Mouse (Mus musculus): ENCODE measurements at regions not wholly inside any gene's neighbourhood (a gene's known extent, or its start where the extent isn't known, plus 50 kb on each side); places are given as distances from the start of the nearest gene placed in this dataset.

DNA sequence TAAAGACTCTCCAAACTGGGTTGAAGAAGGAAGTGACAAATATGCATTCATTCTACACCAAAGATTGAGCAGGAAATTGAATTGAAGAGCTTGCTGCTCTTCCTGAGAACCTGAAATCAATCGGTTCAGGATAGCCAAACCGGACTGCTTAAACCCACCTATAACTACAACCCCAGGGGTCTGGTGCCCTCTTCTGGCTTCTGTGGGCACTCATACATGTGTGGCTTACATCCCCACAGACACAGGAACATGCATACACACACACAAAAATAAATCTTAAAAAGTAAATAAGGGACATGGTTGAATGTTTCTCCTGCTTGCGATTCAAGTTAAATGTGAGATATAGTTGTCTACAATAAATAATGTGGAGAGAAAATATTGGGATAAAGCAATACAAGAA, 244.7 kb upstream of the Noct start:
- Histone ChIP-seq H3K27ac (no peak overlapping the region), H3K9ac (ENCODE audit: low read depth, low read length) (no peak overlapping the region), H3K27me3 (ENCODE audit: insufficient read depth, low read length) (no peaks in the 10 kb centered on the region), H3K36me3 (ENCODE audit: insufficient read depth, low read length) (no peaks in the 10 kb centered on the region), H3K9me3 (replicated peaks; ENCODE audit: low read length) (no peaks in the 10 kb centered on the region), H3K4me2 (ENCODE audit: low read length) (no peak overlapping the region), H3K4me1 (replicated peaks; ENCODE audit: insufficient read depth, low read length) (peaks cover 11% of the 10 kb centered on the region; the same call in 1 of the 2 replicates), H3K4me3 (replicated peaks; ENCODE audit: low read depth, low read length) (no peak overlapping the region)
- WGBS, result 73% methylated on average over 3 of the region's 3 CpGs
- peak; percentile 40; the same call in 1 of the 2 replicates for TF ChIP-seq CTCF (IDR thresholded peaks at IDR 0.05; ENCODE audit: low read depth)
- ATAC-seq (replicated peaks; ENCODE audit: low FRiP score, low read depth) (no peak), DNase-seq (ENCODE audit: low spot score) (no peak)

DNA sequence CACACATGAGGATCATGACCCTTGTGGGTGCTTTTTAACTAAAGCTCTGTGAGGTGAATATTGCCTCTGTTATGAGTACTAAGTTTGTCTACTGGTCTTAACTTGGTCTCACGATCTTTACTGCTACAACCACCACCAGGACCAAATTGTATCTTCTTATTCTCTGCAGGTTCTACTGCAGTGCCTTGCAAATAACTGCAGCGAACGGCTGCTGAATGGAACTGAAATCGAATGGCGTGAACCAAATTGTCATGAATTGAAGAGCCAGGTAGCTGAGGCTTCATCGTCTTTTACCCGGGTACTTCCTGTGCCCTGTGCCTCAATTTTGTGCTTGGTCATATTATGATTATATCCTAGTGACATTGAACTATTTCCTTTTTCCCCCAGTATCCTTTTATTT, 242.5 kb upstream of the Noct start:
- H3K27ac ChIP-seq, result no peak overlapping the region
- H3K4me2 ChIP-seq (ENCODE audit: low read length), result no peak overlapping the region
- H3K4me3 ChIP-seq (replicated peaks; ENCODE audit: low read depth, low read length), result no peak overlapping the region
- no peak for ATAC-seq (replicated peaks; ENCODE audit: low FRiP score, low read depth)
- no peak overlapping the region for H3K9ac ChIP-seq (ENCODE audit: low read depth, low read length)
- H3K4me1 ChIP-seq (replicated peaks; ENCODE audit: insufficient read depth, low read length), result peaks cover 11% of the 10 kb centered on the region; the same call in 1 of the 2 replicates
- no peaks in the 10 kb centered on the region for H3K36me3 ChIP-seq (ENCODE audit: insufficient read depth, low read length)
- no peak for TF ChIP-seq CTCF (IDR thresholded peaks at IDR 0.05; ENCODE audit: low read depth)
- WGBS, result 95% methylated on average over 7 of the region's 7 CpGs
- H3K9me3 ChIP-seq (replicated peaks; ENCODE audit: low read length), result no peaks in the 10 kb centered on the region
- no peak for DNase-seq (ENCODE audit: low spot score)
- no peaks in the 10 kb centered on the region for H3K27me3 ChIP-seq (ENCODE audit: insufficient read depth, low read length)

- no peak overlapping the region for H3K4me3 ChIP-seq (replicated peaks; ENCODE audit: low read depth, low read length)
- no peak overlapping the region for H3K9ac ChIP-seq (ENCODE audit: low read depth, low read length)
- TF ChIP-seq CTCF (IDR thresholded peaks at IDR 0.05; ENCODE audit: low read depth), result no peak
- no peaks in the 10 kb centered on the region for H3K27me3 ChIP-seq (ENCODE audit: insufficient read depth, low read length)
- no peak overlapping the region for H3K27ac ChIP-seq
- ATAC-seq (replicated peaks; ENCODE audit: low FRiP score, low read depth) (no peak), DNase-seq (ENCODE audit: low spot score) (no peak)
- H3K9me3 ChIP-seq (replicated peaks; ENCODE audit: low read length), result no peaks in the 10 kb centered on the region
- H3K36me3 ChIP-seq (ENCODE audit: insufficient read depth, low read length), result no peaks in the 10 kb centered on the region
- WGBS, result 7% methylated on average over 9 of the region's 9 CpGs
- peaks cover 11% of the 10 kb centered on the region; the same call in 1 of the 2 replicates for H3K4me1 ChIP-seq (replicated peaks; ENCODE audit: insufficient read depth, low read length)
- H3K4me2 ChIP-seq (ENCODE audit: low read length), result no peak overlapping the region
Measured at GRCm38 (mm10) chr3:50982649-50983048, 241.6 kb upstream of the Noct start.

DNA sequence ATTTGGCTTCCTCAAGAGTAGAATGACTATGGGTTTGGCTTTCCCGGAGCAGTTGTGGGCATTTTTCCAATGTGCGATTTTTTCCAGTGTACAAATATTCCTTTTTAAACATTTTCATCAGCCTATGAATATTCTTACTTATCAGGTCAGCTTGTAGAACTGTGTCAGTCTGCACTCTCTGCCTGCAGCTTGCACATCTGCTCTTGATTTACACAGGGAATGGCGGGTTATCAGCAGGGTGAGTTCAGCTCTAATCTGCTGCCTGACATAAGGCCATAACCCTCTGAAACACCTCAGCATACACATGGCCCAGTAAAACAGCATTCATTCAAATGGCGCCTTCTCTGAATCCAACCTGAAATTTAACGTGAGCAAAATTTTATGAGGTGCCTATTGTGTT, 241.1 kb upstream of the Noct start:
- no peak overlapping the region for H3K4me2 ChIP-seq (ENCODE audit: low read length)
- no peak for ATAC-seq (replicated peaks; ENCODE audit: low FRiP score, low read depth)
- H3K27me3 ChIP-seq (ENCODE audit: insufficient read depth, low read length), result no peaks in the 10 kb centered on the region
- 45% methylated on average over 5 of the region's 5 CpGs for WGBS
- no peaks in the 10 kb centered on the region for H3K9me3 ChIP-seq (replicated peaks; ENCODE audit: low read length)
- peak; percentile 19 for DNase-seq (ENCODE audit: low spot score)
- TF ChIP-seq CTCF (IDR thresholded peaks at IDR 0.05; ENCODE audit: low read depth), result no peak
- no peak overlapping the region for H3K27ac ChIP-seq
- no peak overlapping the region for H3K4me3 ChIP-seq (replicated peaks; ENCODE audit: low read depth, low read length)
- H3K36me3 ChIP-seq (ENCODE audit: insufficient read depth, low read length), result no peaks in the 10 kb centered on the region
- H3K4me1 ChIP-seq (replicated peaks; ENCODE audit: insufficient read depth, low read length), result peaks cover 11% of the 10 kb centered on the region; the same call in 1 of the 2 replicates
- no peak overlapping the region for H3K9ac ChIP-seq (ENCODE audit: low read depth, low read length)

DNA sequence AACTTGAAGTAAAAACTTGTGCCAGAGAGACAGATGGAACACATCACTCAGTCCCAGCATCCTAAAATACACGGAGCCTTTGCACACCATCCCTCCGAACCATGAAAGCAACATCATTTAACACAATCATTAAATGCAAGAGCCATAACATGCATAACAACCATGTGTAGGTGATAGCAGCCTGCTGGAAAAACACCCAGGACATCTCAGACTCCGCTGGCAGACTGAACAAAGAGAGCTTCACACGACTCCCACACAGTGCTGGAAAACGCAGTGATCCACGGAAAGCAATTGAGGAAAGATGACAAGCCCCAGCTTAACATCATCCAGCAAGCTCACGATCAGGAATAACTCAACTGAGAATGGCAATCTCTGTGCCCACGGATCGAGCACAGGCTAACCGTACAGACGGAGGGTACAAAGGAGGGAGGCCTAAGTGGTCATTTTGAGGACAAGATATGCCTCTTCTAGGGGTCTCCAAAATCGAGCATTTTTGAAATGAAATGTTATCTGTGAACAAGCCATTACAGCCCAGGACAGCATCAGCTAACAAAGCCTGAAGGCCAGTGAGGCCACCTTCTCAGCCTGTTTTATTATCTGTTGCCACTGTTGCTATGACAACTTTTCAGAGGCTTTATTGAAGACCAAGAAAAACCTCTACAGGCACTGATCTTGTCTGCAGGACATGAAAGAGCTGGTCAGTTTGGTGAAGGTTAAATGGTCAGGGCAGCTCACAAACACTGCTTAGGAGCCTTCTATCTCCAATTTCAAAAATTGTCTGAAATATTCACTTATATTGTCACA, 240.1 kb upstream of the Noct start:
- no peak; the same call in 1 of the 2 replicates for ATAC-seq (replicated peaks; ENCODE audit: low FRiP score, low read depth)

GRCm38 (mm10) chr3:50987821-50988220, 236.4 kb upstream of the Noct start:
- no peak for DNase-seq (ENCODE audit: low spot score)

More for the DNA sequence above, 240.1 kb upstream of the Noct start:
- Histone ChIP-seq H3K27me3 (ENCODE audit: insufficient read depth, low read length) (no peaks in the 10 kb centered on the region), H3K9ac (ENCODE audit: low read depth, low read length) (no peak overlapping the region), H3K4me3 (replicated peaks; ENCODE audit: low read depth, low read length) (no peak overlapping the region), H3K36me3 (ENCODE audit: insufficient read depth, low read length) (no peaks in the 10 kb centered on the region), H3K4me1 (replicated peaks; ENCODE audit: insufficient read depth, low read length) (peaks cover 11% of the 10 kb centered on the region; the same call in 1 of the 2 replicates), H3K9me3 (replicated peaks; ENCODE audit: low read length) (no peaks in the 10 kb centered on the region), H3K27ac (no peak overlapping the region), H3K4me2 (ENCODE audit: low read length) (no peak overlapping the region)
- WGBS, result 31% methylated on average over 12 of the region's 12 CpGs
- no peak for TF ChIP-seq CTCF (IDR thresholded peaks at IDR 0.05; ENCODE audit: low read depth)
- peak; percentile 37 for DNase-seq (ENCODE audit: low spot score)

More at GRCm38 (mm10) chr3:50987821-50988220, 236.4 kb upstream of the Noct start:
- H3K4me1 ChIP-seq (replicated peaks; ENCODE audit: insufficient read depth, low read length), result peaks cover 13% of the 10 kb centered on the region
- no peak for TF ChIP-seq CTCF (IDR thresholded peaks at IDR 0.05; ENCODE audit: low read depth)
- no peaks in the 10 kb centered on the region for H3K36me3 ChIP-seq (ENCODE audit: insufficient read depth, low read length)
- 92% methylated on average over 12 of the region's 12 CpGs for WGBS
- no peaks in the 10 kb centered on the region for H3K27me3 ChIP-seq (ENCODE audit: insufficient read depth, low read length)
- H3K4me2 ChIP-seq (ENCODE audit: low read length), result no peak overlapping the region
- no peak overlapping the region for H3K4me3 ChIP-seq (replicated peaks; ENCODE audit: low read depth, low read length)
- no peaks in the 10 kb centered on the region for H3K9me3 ChIP-seq (replicated peaks; ENCODE audit: low read length)
- no peak overlapping the region for H3K9ac ChIP-seq (ENCODE audit: low read depth, low read length)
- H3K27ac ChIP-seq, result no peak overlapping the region
- ATAC-seq (replicated peaks; ENCODE audit: low FRiP score, low read depth), result no peak
